Mouse (Mus musculus): Measurements from ENCODE around the gene Ifnk. TPM values are rescaled to one million over a fixed set of nuclear protein-coding genes. Genes with fewer than 3 reads are reported as not detected.

The Ifnk gene
- polyA plus RNA-seq (2012; fragmentation: generic; extraction: Trizol) = not detected

DNA sequence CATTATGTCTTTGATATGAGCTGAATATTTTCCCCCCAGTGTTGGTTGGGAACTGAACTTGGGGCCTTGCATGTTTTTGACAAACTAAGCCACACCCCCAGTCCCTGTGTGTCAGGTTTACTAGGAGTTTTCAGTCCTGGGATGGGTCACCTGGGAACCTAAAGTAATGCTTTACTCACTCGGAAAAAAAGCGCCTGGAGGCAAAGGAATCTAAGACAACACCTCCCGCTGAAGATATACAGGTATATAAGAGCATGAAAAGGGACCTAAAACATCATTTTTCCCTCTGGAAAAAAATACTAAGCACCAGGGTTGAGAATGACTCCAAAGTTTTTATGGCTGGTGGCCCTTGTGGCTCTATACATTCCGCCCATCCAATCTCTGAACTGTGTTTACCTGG lies at the start of gene Ifnk:
Gene Ifnk (plus strand): TSS at position 301 of the 400 bp plus-strand sequence.
- no peaks in the 10 kb centered on the region for H3K79me2 ChIP-seq (ENCODE audit: control insufficient read depth, insufficient read depth)
- H3K4me3 ChIP-seq = no peak within 1 kb of the TSS
- H3K4me2 ChIP-seq (ENCODE audit: low read depth) = no peak within 1 kb of the TSS
- no peaks in the 10 kb centered on the region for H3K36me3 ChIP-seq (ENCODE audit: control insufficient read depth, insufficient read depth)
- no peak within 1 kb of the TSS for H3ac ChIP-seq (ENCODE audit: control insufficient read depth, insufficient read length)
- H3K27me3 ChIP-seq (ENCODE audit: control insufficient read depth, insufficient read depth, insufficient read length) = no peaks in the 10 kb centered on the region
- TF ChIP-seq REST (IDR thresholded peaks at IDR 0.05; ENCODE audit: insufficient read depth, insufficient read length) (no peak), MYOD1 (IDR thresholded peaks at IDR 0.05; ENCODE audit: control insufficient read depth in 1 of 3, insufficient read length in 2 of 3, low read depth in 2 of 3) (no peak), TCF12 (IDR thresholded peaks at IDR 0.05; ENCODE audit: insufficient read depth, poor library complexity, severe bottlenecking) (no peak), MAX (IDR thresholded peaks at IDR 0.05; ENCODE audit: low read depth) (no peak), POLR2AphosphoS2 (IDR thresholded peaks at IDR 0.05; ENCODE audit: insufficient read length, low read depth) (no peak), MYOG (IDR thresholded peaks at IDR 0.05; ENCODE audit: control insufficient read depth in 1 of 3, insufficient read depth in 1 of 3, insufficient read length in 2 of 3, low read depth in 2 of 3) (no peak), E2F4 (IDR thresholded peaks at IDR 0.05; ENCODE audit: insufficient read depth) (no peak), CEBPB (IDR thresholded peaks at IDR 0.05; ENCODE audit: insufficient read depth, poor library complexity, severe bottlenecking) (no peak), POLR2A (IDR thresholded peaks at IDR 0.05; ENCODE audit: insufficient read length, low read depth) (no peak)

DNA sequence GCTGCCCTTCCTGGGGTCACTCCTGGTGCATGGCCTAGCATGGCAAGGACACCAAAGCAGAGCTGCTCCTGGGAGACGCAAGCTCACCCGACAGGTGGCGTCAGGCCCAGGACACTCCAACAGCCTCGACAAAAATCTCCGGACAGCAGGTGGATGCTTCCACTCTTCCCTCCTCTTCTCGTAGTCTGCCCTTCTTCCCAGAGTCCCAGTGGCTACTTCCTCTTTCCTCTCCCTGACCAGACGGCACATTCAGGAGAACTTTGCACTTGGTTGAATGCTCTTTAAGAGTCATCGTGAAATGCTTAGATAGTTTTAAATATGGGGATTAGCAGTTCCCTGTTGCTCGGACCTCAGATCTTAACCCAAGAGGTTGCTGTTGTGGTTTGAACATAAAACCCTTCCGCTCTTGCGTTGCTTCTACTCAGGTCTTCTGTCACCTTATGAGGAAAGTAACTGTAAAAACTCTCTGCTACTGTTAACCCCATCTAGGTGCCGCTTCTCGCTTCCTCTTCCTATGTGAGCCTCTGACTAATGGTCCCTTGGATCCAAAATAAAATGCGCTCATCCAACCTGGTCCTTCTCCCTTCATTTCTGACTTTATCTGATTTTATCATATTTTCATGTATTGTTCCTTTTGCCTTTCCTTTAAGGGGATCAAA lies 46.6 kb upstream of the Ifnk start:
- H3ac ChIP-seq (ENCODE audit: control insufficient read depth, insufficient read length) = no peak overlapping the region
- TF ChIP-seq USF1 (IDR thresholded peaks at IDR 0.05; ENCODE audit: low read depth) = no peak
- TF ChIP-seq TCF3 (IDR thresholded peaks at IDR 0.05; ENCODE audit: insufficient read length, low read depth) = no peak
- TF ChIP-seq REST (IDR thresholded peaks at IDR 0.05; ENCODE audit: insufficient read depth, insufficient read length) = no peak
- TF ChIP-seq E2F4 (IDR thresholded peaks at IDR 0.05; ENCODE audit: insufficient read depth) = no peak
- no peak for TF ChIP-seq MYOG (IDR thresholded peaks at IDR 0.05; ENCODE audit: control insufficient read depth in 1 of 3, insufficient read depth in 1 of 3, insufficient read length in 2 of 3, low read depth in 2 of 3)
- no peak for TF ChIP-seq MAX (IDR thresholded peaks at IDR 0.05; ENCODE audit: low read depth)
- TF ChIP-seq POLR2A (IDR thresholded peaks at IDR 0.05; ENCODE audit: insufficient read length, low read depth) = no peak
- TF ChIP-seq TCF12 (IDR thresholded peaks at IDR 0.05; ENCODE audit: insufficient read depth, poor library complexity, severe bottlenecking) = no peak
- TF ChIP-seq CEBPB (IDR thresholded peaks at IDR 0.05; ENCODE audit: insufficient read depth, poor library complexity, severe bottlenecking) = no peak
- TF ChIP-seq SRF (IDR thresholded peaks at IDR 0.05; ENCODE audit: control insufficient read depth, insufficient read length, low read depth) = no peak
- no peak for TF ChIP-seq MYOD1 (IDR thresholded peaks at IDR 0.05; ENCODE audit: control insufficient read depth in 1 of 3, insufficient read length in 2 of 3, low read depth in 2 of 3)
- TF ChIP-seq POLR2AphosphoS2 (IDR thresholded peaks at IDR 0.05; ENCODE audit: insufficient read length, low read depth) = no peak
- H3K27me3 ChIP-seq (ENCODE audit: control insufficient read depth, insufficient read depth, insufficient read length) = no peaks in the 10 kb centered on the region
- H3K4me3 ChIP-seq = no peak overlapping the region
- H3K36me3 ChIP-seq (ENCODE audit: control insufficient read depth, insufficient read depth) = no peaks in the 10 kb centered on the region
- no peak overlapping the region for H3K4me2 ChIP-seq (ENCODE audit: low read depth)
- no peaks in the 10 kb centered on the region for H3K79me2 ChIP-seq (ENCODE audit: control insufficient read depth, insufficient read depth)

DNA sequence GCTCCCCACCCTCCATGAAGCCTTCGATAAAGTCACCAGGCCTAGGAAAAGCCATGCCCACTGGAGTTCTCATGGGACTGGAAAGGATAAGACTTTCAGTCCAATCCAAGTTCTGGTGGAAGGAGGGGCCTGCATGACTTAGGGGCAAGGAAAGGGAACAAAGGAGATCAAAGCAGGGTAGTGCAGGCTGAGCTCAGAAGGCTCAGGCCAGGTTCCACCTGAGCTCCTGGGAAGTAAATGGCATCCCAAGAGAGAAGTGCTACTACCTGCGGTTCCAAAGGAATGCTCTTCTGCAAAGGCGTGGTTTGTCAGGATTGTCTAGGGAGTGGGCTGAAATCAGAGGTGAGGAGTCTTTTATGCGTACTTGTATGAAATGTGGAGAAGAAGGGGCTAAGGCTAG lies 39.4 kb upstream of the Ifnk start:
- Histone ChIP-seq H3K4me3 (no peak overlapping the region), H3K36me3 (ENCODE audit: control insufficient read depth, insufficient read depth) (no peaks in the 10 kb centered on the region), H3K27me3 (ENCODE audit: control insufficient read depth, insufficient read depth, insufficient read length) (no peaks in the 10 kb centered on the region), H3K4me2 (ENCODE audit: low read depth) (no peak overlapping the region), H3ac (ENCODE audit: control insufficient read depth, insufficient read length) (no peak overlapping the region), H3K79me2 (ENCODE audit: control insufficient read depth, insufficient read depth) (no peaks in the 10 kb centered on the region)
- TF ChIP-seq MYOG (IDR thresholded peaks at IDR 0.05; ENCODE audit: control insufficient read depth in 1 of 3, insufficient read depth in 1 of 3, insufficient read length in 2 of 3, low read depth in 2 of 3) (no peak), TCF3 (IDR thresholded peaks at IDR 0.05; ENCODE audit: insufficient read length, low read depth) (no peak)

DNA sequence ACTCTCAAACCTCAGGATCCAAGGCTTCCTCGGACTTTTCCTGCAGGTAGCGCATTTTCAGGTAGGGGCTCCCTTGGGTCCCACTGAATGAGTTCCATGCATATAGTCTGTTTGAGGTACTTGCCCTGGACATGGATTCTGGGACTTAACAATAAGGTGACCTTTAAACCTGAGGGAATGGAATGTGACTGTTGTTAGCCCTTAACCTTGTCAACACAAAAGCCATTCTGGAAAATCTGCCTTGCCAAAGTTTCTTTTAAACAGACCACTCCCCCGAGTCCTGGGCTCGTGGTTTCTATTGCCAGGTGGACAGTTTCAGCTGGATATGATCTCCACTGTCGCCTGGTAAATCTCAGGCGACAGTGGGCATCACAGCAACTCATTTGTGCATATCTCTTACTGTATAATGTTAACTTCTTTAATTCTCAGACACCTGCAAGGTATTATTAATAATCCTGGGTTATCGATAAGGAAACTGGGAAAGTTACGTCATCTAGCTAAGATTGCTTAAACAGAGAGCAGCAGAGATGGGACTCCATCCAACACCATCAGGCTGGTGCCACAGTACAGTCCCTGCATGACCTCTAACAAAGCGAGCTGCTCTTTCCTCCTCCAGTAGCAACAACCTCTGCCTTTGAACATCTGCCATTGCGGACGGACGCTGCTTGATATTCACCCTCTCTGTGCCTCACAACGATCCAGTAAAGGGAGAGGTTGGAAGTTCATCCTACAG lies 38.2 kb upstream of the Ifnk start:
- Histone ChIP-seq H3ac (ENCODE audit: control insufficient read depth, insufficient read length) (no peak overlapping the region), H3K4me3 (no peak overlapping the region), H3K27me3 (ENCODE audit: control insufficient read depth, insufficient read depth, insufficient read length) (no peaks in the 10 kb centered on the region), H3K4me2 (ENCODE audit: low read depth) (no peak overlapping the region), H3K36me3 (ENCODE audit: control insufficient read depth, insufficient read depth) (no peaks in the 10 kb centered on the region), H3K79me2 (ENCODE audit: control insufficient read depth, insufficient read depth) (no peaks in the 10 kb centered on the region)
- TF ChIP-seq CEBPB (IDR thresholded peaks at IDR 0.05; ENCODE audit: insufficient read depth, poor library complexity, severe bottlenecking) (no peak), MYOG (IDR thresholded peaks at IDR 0.05; ENCODE audit: control insufficient read depth in 1 of 3, insufficient read depth in 1 of 3, insufficient read length in 2 of 3, low read depth in 2 of 3) (no peak), USF1 (IDR thresholded peaks at IDR 0.05; ENCODE audit: low read depth) (no peak), MYOD1 (IDR thresholded peaks at IDR 0.05; ENCODE audit: control insufficient read depth in 1 of 3, insufficient read length in 2 of 3, low read depth in 2 of 3) (no peak), TCF3 (IDR thresholded peaks at IDR 0.05; ENCODE audit: insufficient read length, low read depth) (no peak)

DNA sequence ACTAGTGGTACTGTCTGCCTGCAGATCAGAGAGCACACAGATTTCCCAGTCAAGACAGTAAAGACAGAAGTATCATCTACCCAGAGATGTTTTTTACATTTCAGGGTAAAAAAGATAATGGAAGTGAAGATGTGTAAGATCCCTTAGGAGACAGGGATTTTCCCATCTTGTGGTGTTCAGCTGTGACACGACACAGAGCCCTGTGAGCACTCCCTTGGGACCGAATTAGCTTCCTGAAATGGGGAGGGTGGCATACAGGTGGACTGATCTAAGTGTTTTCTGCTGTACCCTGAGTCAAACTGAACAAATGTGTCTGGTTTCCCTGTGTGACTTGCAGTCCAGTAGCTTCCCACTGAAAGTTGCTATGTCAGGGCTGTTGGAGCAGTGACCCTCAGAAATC lies 36.9 kb upstream of the Ifnk start:
- no peak for TF ChIP-seq SRF (IDR thresholded peaks at IDR 0.05; ENCODE audit: control insufficient read depth, insufficient read length, low read depth)
- no peak for TF ChIP-seq CEBPB (IDR thresholded peaks at IDR 0.05; ENCODE audit: insufficient read depth, poor library complexity, severe bottlenecking)
- no peak for TF ChIP-seq POLR2AphosphoS2 (IDR thresholded peaks at IDR 0.05; ENCODE audit: insufficient read length, low read depth)
- no peak for TF ChIP-seq MYOG (IDR thresholded peaks at IDR 0.05; ENCODE audit: control insufficient read depth in 1 of 3, insufficient read depth in 1 of 3, insufficient read length in 2 of 3, low read depth in 2 of 3)
- no peak for TF ChIP-seq REST (IDR thresholded peaks at IDR 0.05; ENCODE audit: insufficient read depth, insufficient read length)
- TF ChIP-seq MYOD1 (IDR thresholded peaks at IDR 0.05; ENCODE audit: control insufficient read depth in 1 of 3, insufficient read length in 2 of 3, low read depth in 2 of 3) = no peak
- no peak for TF ChIP-seq POLR2A (IDR thresholded peaks at IDR 0.05; ENCODE audit: insufficient read length, low read depth)
- no peak for TF ChIP-seq MAX (IDR thresholded peaks at IDR 0.05; ENCODE audit: low read depth)
- no peaks in the 10 kb centered on the region for H3K79me2 ChIP-seq (ENCODE audit: control insufficient read depth, insufficient read depth)
- no peak overlapping the region for H3ac ChIP-seq (ENCODE audit: control insufficient read depth, insufficient read length)
- no peaks in the 10 kb centered on the region for H3K36me3 ChIP-seq (ENCODE audit: control insufficient read depth, insufficient read depth)
- H3K4me2 ChIP-seq (ENCODE audit: low read depth) = no peak overlapping the region
- H3K4me3 ChIP-seq = no peak overlapping the region
- no peaks in the 10 kb centered on the region for H3K27me3 ChIP-seq (ENCODE audit: control insufficient read depth, insufficient read depth, insufficient read length)
